Mouse (Mus musculus) cerebellum, postnatal 36 days (tissue): ENCODE results near the gene Pex10.
A peak's percentile ranks its signal among the peaks of the same experiment; 100 is the strongest.

Experiments used
- DNase-seq, 2 experiments: peaks; one replicate each; pipeline ENCODE4 v3.0.0; 2021 to 2022; ENCODE audit warnings: mixed read lengths in 2 of 2

Pex10 gene

DNA sequence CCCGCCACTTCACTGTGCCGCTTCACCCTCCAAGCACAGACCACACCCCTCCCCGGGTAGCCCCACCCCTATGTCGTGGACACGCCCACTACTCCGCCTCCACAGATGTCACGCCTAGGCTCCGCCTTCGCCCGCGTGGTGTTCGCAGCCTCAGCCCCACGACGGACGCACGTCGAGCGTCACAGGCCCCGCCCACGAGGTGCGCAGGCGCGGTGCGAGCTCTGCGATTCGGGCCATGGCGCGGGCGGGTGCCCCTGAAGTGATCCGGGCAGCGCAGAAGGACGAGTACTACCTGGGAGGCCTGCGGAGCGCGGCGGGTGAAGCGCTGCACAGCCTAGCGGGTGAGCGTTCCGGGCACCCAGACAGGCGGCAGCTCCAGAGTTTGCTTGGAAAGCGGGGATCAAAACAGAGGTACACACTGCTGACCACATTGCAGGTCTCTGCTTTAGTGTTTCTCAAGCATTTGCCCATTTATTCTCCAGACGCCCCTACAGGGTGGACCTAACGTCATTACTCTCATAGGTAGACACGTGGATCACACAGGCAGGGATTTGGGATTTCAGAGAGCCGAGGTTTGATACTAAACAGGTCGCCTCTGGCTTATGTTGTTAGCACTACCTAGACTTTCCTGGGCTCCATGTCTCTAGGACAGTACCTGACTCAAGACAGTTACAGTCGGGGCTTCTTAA, at the start of gene Pex10:
TSS of gene Pex10 (plus strand) at position 183 of the 689 bp plus-strand sequence.
- DNase-seq = peak; percentile 93 to 98

DNA sequence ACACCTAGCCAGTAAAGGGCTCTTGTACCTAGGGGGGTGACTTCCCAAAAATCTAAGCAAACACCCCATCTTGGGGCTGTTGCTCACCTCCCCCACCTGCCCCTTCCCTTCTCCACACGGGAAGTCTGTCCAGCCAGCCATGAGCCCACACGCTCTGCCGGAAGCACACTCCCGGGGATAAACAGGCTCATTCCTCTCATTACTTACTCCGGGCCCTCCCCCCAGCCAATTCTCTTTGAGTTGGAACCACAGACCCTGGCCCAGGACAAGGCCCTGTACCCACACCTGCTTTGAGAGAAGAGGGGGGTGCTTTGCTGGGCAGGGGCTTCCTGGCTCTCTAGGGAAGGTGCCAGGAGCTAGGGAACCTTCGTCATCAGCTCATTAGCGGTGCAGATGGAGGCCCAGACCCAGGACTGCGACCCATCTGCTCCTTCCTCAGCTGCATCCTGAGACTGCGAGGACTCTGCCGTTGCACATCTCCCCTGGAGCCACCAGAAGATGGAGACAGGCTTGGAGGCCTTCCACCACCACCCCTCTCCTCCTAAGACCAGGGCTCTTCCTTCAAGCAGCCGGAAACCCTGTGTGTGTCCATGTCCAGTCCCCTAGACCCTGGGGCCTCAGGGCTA, 49.5 kb upstream of the Pex10 start:
- DNase-seq = peak; percentile 65 to 72

DNA sequence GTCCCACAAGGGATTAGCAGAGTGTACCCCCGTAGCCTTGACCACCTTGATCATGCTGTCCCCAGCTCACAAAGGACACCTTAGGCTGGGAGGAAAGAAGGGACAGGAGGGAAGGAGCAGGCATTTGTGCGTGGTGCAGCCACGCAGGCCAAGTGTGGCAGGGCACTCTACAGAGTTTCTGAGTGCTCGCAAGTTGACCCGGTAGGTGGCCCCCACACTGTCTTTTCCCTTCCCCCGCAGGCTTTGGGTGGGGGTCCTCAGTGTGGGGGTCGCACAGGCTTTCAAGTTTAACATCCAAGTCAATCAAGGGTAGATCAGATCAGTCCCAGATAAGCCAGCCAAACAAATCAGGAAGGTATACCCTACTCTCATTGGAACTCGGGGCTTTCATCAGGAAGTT, 48.8 kb upstream of the Pex10 start:
- DNase-seq = no peak

DNA sequence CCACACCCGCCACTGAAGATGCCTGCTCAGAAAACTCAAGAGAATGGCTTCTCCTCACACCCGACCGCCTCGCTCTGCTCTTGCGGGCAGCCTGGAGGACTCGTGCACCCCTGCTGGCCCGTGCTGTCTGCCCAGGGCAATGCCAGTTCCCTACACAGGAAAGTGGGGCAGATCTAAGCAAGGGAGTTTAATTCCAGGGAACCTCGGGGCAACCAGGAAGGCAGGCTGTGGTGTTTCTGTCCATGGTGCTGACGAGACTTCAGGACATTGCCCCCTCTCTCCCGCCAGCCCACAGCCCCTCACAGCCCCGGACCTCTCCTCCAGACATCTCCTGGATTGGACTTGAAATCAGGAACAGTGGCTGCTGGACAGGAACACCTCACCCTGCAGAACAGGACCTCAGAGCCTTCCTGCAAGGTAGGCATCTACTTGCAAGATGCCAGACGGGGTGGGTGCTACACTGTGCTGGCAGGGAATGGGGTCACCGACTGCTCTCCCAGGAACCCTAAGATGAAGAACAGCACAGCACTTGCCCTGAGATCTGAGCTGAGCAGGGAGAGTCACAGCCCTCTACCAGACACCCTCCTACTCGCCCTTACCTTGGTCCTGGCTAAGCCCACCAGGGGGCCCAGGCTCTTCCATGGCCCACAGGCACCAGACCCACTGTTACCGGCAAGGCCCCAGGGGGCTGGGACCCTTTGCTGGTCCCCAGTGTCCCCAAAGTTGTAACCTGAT, 48.0 kb upstream of the Pex10 start:
- peak; percentile 78 to 80 for DNase-seq

DNA sequence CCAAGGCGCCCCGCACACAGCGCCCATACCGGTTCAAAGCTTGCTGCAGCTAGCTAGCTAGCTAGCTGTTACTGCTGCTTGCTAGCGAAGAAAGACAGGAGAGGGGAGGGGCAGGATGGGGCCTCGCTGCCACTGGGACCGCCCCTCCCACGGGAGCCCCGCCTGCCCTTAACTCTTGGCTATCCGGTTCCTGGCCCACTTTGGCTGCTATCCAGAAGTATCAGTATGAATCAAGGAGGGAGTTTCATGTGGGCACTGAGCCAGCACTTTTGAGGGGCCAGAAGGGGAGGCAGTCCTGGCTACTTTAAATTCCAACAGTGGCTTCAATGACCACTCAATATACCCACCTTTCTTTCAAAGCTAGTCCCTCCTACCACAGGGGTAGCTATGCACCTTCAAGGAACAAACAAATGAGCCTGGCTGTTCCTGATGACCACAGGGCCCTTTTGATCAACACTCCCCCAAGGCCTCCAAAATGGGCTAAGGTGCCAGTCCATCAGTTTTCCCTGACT, 47.4 kb upstream of the Pex10 start:
- peak; percentile 88 to 91 for DNase-seq

DNA sequence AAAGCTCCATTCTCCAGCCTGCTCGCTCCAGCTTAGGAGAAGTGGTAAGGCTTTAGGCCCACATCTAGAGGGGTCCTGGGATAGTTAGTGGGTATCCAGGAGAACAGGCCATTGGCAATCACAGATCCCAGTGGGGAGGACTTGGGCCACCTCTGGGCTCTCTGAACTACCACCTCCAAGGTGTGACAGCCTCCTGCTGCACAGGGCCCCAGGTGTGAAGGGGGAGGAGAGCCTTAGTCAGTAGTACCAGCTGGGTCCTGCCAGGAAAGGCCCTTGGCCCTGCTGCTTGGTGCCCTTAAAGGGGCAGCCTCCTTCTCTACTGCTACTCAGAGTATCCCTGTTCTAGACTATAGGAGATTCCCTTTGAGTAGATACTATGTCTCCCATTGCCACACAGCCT, 46.7 kb upstream of the Pex10 start:
- DNase-seq = no peak

DNA sequence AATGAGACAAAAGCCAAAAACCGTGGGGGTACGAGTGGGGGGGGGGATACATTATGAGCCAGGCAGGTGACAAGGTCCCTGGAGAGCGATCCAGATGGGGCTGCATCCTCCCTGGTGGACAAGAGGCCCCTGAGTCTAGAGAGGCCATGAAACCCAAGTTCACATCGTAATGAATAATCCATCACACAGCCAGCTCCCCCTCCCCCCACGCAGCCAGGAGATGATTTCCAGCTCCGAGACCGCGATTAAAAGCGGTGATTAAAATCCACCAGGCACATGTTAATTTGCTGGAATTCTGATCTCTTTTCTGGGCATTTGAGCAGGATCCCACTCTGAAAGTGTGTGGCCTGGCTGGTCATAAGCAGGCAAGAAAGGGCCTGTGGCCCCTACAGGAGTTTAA, 46.0 kb upstream of the Pex10 start:
- DNase-seq = no peak

DNA sequence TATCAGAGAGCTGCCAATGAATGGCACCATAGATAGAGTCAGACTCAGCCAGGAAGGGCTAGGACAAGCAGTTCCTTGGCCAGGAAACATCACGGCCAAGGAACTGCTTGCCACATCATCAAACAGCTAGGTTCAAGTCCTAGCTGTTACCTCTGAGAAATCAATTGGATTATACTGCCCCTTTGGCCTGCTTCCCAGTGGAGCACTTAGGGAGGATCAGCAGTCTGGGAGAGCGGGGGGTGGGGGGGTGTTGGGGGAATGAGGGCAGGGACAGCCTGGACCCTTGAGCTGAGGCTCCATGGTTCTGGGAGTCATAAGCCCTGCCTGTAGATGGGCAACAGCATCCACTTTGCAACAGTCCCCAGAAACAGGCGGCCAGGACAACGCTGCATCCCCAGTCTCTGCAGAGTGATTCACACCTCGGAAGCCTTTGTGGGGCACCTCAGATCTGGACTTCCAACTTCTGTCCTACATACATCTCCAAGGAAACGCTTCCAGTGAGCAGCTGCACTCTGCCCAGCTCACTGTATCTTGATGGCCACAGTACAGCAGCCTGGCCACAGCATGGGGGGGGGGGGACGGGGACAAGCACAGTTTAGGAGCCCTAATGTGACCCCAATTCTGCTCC, 44.5 kb upstream of the Pex10 start:
- no peak for DNase-seq

DNA sequence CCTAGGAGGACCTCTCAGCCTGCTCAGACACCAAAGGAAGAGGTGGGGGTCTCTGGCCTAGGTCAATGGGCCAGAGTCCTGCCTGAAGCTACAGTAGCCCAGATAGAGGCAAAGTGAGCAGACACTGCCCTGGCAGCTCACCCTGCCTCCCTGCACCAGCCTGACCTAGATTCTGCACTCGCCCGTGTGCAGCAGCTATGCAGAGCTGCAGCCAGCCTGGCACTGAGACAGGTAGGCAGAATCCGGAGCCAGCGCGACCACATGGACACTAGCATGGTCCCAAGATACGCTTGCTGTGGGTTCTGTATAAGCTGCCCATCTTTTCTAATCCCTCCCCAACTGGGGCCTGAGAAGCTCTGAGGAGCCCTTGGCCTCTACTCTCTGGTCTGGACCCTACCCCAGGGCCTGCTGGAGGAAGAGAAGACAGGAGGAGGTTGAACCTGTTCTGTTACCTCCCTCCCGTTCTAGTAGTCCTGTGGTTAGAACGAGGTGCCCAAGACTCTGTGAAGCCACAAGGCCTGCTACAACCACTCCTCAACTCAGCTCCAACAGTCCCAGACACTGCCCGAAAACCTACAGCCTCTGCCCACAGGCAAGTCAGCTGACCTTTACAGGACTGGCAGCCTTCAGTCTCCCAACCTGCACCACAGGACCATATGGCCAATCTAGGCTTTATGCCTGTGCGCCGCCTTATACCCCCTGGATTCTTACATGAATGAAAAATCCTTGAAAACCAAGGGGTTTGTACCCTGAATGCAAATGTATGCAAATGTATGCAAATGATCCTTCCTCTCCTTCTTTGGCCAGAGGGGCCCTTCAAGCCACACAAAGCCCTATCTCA, 42.4 kb upstream of the Pex10 start:
- DNase-seq = peak; percentile 85

DNA sequence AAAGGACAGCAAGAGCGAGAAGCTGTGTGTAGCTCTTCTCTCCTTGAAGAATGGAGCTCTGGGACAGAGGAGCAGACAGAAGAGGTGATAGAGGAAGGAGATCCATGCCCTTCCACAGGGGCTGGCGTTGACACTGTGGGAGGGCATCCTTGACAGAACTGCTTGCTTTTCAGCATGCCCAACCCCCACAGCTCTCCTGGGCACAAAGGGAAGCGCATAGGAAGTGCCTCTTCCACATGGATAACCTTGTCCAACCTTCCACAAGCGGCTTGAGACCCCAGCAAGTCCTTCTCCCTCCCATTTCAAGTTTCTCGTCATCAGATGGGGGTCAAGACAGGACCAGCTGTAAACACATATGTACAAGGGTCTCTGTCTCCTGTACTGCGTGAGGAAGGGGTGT, 33.7 kb upstream of the Pex10 start:
- no peak for DNase-seq

DNA sequence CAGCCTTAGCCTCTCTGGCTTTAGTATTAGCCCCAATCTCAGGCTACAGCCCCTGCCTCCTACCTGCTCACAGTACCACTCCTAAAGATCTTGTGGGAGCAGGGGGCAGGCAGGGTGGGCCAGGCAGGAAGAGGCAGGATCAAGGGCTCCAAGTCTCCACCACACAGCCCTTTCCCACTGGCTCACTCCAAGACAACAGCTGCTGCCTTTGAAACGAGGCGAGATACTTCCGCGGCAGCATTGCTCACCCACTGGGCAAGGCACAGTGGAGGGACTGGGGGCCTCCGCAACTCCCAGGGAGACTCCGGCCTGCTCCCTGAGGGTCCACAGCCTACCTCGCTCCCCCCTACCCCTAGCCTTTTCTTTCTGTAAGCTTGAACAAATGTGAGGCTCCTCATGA, 32.6 kb upstream of the Pex10 start:
- no peak for DNase-seq

DNA sequence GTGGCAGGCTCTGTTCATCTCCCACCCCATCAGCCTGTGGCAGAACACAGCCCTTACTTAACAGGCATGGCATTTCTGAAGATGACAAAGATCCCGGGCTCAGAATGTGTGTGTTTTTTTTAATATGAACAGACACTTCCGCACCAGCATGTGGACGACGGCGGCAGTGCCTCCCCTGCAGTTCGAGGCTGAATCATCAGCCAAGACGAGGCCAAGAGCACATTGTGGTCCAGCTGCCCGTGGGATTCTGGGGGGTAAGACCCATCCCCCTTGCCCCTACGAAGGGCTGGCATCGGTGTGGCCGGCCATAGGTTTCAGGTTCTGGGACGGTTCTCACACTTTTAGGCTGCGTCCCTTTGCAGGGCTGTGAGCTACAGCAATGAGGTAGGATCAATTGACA, 32.0 kb upstream of the Pex10 start:
- peak in 1 of 2 experiments; percentile 45 for DNase-seq

DNA sequence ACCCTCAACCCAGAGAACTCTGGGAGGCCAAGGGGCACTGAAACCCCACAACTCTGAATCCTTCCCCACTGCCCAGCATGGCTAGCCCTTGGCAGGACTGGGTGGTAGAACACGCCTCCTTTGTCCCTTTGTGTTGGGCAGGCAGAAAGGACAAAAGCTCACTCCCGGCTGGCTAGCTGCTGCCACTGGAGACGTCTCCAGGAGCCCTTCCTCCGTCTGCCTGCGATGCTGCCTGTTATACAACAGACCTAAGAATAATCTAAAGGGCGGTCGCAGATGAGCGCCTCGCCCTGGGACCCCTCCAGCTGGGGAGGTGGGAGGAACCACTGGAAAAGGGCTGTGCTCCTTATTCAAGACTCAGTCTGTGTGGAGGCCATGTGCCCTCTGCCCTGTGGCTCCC, 26.6 kb upstream of the Pex10 start:
- DNase-seq = no peak

DNA sequence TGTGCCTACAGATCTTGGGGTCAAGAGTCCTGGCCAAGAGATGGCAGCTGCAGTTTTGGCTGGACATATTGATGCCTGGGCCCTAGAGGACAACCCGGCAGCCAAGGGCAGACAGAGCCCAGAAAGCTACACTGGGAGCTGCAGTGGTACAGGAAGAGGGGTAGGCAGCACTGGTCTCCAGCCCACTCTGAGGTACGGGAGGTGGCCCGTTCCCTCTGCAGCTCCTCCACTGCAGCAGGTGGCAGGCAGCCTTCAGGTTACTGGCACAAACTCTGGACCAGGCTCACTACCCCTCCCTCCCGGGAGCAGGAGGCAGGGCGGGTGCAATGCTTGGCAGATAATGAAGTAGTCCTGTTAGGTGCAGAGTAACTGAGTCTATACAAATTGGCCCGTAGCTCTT, 26.1 kb upstream of the Pex10 start:
- peak; percentile 40 to 60 for DNase-seq

DNA sequence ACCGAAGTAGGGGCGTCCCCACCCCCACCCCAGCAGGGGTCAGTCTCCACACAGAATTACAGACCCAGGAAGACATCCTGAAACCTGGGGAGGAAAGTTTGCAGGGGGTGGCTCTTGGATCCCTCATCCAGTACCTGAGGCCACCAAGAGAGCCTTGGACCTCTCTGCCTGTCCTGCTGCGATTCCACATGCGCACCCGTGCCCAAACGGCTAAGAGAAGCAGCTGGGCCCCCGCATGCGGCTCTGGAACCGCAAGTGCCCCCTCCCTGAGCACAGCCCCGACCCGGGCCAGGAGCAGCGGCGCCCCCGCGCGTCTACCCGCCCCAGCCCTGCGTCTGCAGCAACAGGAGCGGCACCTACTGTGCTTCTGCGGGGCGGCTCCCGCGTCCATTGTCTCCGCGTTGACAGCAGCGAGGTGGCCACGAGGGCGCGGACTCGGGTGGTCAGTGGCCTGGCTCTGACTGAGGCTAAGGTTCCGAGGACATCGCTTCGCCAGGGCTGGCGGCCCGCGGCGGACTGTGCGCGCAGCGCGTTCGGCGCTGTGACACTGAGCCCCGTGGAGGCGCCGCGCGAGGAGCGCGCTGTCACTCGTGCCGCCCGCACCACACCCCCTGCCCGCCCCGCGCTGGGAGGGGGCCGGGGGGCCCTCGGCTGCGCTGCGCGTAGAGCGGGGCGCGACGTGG, 24.1 kb upstream of the Pex10 start:
- DNase-seq = peak; percentile 44 to 52

DNA sequence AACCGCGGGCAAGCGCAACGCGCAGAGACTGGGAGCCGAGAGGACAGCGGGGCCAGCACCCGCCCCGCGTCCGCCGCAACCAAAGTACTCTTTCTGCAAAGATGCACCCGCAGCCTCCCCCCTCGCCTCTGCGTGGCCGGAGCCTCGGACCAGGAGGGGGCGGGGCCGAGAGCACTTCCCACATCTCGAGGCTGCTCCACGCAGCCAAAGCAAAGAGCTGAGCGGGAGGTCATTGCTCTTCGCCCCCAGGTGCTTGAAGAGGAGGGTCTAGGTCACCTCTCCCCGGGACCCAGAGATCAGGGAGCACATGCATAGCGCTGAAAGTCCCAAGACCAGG, 23.6 kb upstream of the Pex10 start:
- DNase-seq = peak; percentile 44 to 57

DNA sequence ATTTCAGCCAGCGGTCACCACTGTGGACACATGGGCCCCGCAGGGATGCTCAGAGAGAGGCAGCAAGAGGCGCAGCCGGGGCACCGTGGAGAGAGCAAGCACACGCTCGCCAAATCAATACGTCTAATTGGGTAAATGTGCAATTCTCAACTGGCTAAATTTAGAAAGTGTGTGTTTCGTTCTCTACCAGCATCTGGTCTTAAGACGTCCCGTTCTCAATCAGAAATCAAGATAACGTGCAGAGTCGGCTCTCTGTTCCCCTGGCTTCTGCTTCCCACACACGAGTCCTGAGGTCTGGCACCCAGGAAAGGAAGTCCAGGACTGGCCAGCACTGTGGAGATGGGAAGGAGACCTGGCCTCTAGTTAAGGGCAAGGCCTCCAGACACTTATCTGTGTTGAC, 20.2 kb upstream of the Pex10 start:
- DNase-seq = no peak

DNA sequence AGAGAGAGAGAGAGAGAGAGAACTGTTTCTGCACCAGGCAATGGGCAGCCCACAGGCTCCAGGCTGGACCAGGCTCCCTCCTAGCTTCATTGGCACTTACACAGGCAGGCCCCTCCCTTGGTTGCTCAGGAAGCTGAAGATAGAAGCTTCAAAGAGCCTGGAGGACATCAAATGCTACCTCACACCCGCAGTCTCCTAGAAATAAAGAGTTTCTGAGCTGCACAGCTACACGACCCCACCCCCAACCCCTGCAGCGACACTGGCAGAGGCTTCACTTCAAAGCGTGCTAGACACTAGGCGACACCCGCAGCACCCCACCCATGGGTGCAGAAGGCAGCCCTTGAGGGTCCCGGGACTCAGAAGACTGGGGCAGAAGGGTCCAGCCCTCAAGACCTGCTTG, 16.7 kb upstream of the Pex10 start:
- DNase-seq = no peak

DNA sequence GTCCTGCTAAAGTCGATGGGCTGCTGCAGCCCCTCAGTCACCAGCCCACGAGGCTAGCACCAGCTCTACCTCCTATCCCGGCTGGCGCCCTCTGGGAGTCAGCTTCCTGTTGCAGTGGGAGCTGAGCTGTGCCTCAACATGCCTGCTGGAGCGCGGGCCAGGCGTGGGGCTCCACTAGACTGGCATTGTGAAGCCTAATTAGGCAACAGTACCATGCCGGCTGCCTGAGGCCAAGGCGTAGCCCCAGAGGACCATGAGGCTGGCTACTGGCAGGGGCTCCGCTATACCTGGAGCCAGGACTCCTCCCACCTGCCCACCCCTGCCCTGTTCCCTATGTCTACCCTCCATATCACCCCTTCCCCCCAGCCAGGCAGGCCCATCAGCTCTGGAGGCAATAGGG, 10.1 kb upstream of the Pex10 start, which contains the start of gene Plch2:
TSS of gene Plch2 (minus strand) at position 61 of the 400 bp plus-strand sequence.
- DNase-seq = no peak

DNA sequence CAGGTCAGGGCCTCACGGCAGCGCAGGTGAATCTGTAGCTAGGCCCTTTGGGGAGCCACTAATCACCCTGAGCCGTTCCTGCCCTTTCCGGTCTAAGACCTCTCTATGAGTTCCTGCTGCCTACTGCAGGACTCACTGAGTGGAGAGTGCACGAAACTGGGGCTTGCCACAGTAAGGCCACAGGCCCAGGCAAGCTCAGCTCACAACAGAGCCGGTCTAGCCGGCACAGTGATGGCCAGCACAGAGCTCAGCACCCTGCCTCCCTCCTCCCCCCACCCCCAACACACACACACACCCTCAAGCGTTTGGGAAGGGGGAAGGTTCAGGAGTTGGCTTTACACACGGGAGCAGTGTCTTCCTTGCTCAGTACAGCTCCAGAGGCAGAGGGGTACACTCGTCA, 8.5 kb upstream of the Pex10 start:
- no peak for DNase-seq

DNA sequence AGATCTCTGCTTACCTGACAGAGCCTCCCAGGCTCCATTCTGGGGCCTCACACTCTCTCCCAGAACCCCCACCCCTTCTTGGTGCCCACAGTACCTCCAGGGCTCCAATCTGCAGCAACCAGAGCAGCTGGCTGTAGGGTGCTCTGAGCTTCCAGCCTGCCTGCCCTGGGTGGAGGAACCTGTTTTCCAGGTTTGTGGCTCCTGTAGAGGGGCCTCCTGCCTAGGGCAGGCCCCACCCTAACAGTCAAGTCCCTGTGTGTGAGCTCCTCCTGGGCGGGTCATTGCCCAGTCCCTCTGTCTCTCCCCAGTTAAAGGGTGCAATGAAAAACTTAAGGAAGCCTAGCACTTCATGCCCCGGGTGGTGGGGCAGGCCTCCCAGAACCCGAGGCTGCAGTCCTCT, 2.9 kb upstream of the Pex10 start:
- no peak for DNase-seq

DNA sequence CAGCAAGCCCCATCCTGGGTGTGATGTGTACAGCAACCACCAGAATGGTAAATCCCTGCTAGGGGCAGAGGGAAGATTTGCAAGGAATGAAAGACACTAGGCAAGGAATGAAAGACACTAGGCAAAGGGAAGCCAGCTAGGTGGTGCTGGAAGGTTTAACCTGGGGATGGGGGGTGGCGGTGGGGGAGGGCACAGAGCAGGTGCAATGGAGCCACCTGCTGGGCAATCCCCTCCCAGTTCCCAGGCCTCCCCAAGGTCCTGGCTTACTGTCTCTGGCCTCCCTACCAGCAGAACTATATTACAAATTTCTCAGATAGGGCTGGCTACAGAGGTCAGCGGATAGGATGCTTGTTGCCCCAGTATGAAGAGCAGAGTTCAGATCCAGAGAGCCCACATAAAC, 2.3 kb upstream of the Pex10 start:
- no peak for DNase-seq
